Mouse (Mus musculus) liver, embryonic 14.5 days (tissue): ENCODE data around the gene Prkn. TPM values are rescaled to one million over a fixed set of nuclear protein-coding genes. Genes with fewer than 3 reads are reported as not detected.

Experiments
- ATAC-seq: fragments of 200-750 bp; cut with Nextera tagmentation; 2 replicates; pipeline ENCODE4 v1.8.0; 2017; ENCODE audit warnings: moderate number of reproducible peaks, mild to moderate bottlenecking, moderate library complexity; ENCODE audit not compliant: insufficient read depth
- DNase-seq, 3 experiments: peaks; one replicate each; pipeline ENCODE4 v3.0.0-alpha.2; 2012 to 2013; ENCODE audit warnings: low read depth in 3 of 3, low spot score in 3 of 3
- H3K27ac ChIP-seq: fragments of 300-500 bp; sonication (generic); 2 replicates; pipeline ENCODE4 v1.5.1; 2014; ENCODE audit warnings: moderate library complexity, mild to moderate bottlenecking, control low read depth, inconsistent platforms
- H3K27me3 ChIP-seq: fragments of 300-500 bp; sonication (generic); 2 replicates; pipeline ENCODE4 v1.6.1; 2014; ENCODE audit warnings: mild to moderate bottlenecking, low read length, moderate library complexity; ENCODE audit not compliant: control insufficient read depth, insufficient read depth
- H3K36me3 ChIP-seq: fragments of 300-500 bp; sonication (generic); replicated peaks from 2 replicates; pipeline ENCODE4 v1.6.1; 2014; ENCODE audit warnings: low read depth; ENCODE audit not compliant: control insufficient read depth, insufficient read depth
- H3K4me1 ChIP-seq, 2 experiments: fragments of 200-500 bp in 1 of 2; fragments of 300-500 bp in 1 of 2; sonication (generic) in 1 of 2; replicated peaks; 2 replicates each; pipeline ENCODE4 v1.6.1; 2012 to 2014; ENCODE audit warnings: antibody characterized with exemption in 1 of 2, inconsistent platforms in 1 of 2, low read length in 1 of 2; ENCODE audit not compliant: control insufficient read depth in 2 of 2, insufficient read depth in 2 of 2
- H3K4me2 ChIP-seq: fragments of 300-500 bp; sonication (generic); 2 replicates; pipeline ENCODE4 v1.6.1; 2014; ENCODE audit warnings: low read depth, mild to moderate bottlenecking, control low read depth, moderate library complexity
- H3K4me3 ChIP-seq, 2 experiments: fragments of 200-500 bp in 1 of 2; fragments of 300-500 bp in 1 of 2; sonication (generic) in 1 of 2; 2 replicates each; pipeline ENCODE4 v1.5.1; 2012 to 2014; ENCODE audit warnings: low read depth in 2 of 2, low read length in 2 of 2, mild to moderate bottlenecking in 2 of 2, control low read depth in 1 of 2, inconsistent platforms in 1 of 2, moderate library complexity in 1 of 2; ENCODE audit not compliant: insufficient read depth in 1 of 2
- H3K9ac ChIP-seq: fragments of 300-500 bp; sonication (generic); replicated peaks from 2 replicates; pipeline ENCODE4 v1.6.1; 2014; ENCODE audit warnings: mild to moderate bottlenecking, control low read depth, moderate library complexity
- H3K9me3 ChIP-seq: fragments of 300-500 bp; sonication (generic); 2 replicates; pipeline ENCODE4 v1.6.1; 2016; ENCODE audit warnings: low read length, mixed read lengths; ENCODE audit not compliant: control insufficient read depth
- CTCF ChIP-seq: IDR thresholded peaks from 2 replicates; pipeline ENCODE4 v1.5.1; 2016; ENCODE audit warnings: antibody characterized with exemption, low read depth, control low read depth
- EP300 ChIP-seq: IDR thresholded peaks from 2 replicates; pipeline ENCODE4 v1.6.1; 2016; ENCODE audit warnings: antibody characterized with exemption, low read depth
- WGBS: fragments of 180-500 bp; shearing (Covaris S2); extraction: QIAGEN DNeasy Blood & Tissue Kit; methylation state at CpG from one replicate; pipeline ENCODE4 v1.1.7; 2014; ENCODE audit not compliant: insufficient replicate concordance; 5-methylcytosine and 5-hydroxymethylcytosine counted together
- polyA plus RNA-seq, 2 experiments: library from polyadenylated mRNA; depleted of rRNA in 1 of 2; stranded (reverse) in 1 of 2; unstranded in 1 of 2; fragments of >200 nt; fragmentation: Nextera tagmentation in 1 of 2; extraction: Ambion mirVana in 1 of 2; gene quantifications; 2 replicates each; pipeline versions ENCODE4 v1.2.1 to v1.2.3; 2012 to 2014

Prkn gene
- polyA plus RNA-seq, 2 experiments, result 0.17 to 0.61 TPM

- Histone ChIP-seq H3K9ac (no peak overlapping the region), H3K4me1 (no peaks in the 10 kb centered on the region), H3K4me3 (no peak overlapping the region), H3K4me2 (no peak overlapping the region), H3K27ac (no peak overlapping the region), H3K9me3 (no peaks in the 10 kb centered on the region), H3K36me3 (no peaks in the 10 kb centered on the region), H3K27me3 (no peaks in the 10 kb centered on the region)
- no peak for ATAC-seq
- WGBS, result 42% methylated on average over 3 of the region's 3 CpGs
- TF ChIP-seq CTCF (no peak), EP300 (no peak)
- DNase-seq, result no peak
Observed at GRCm38 (mm10) chr17:11290183-11290582, 450.0 kb downstream of the Prkn start.

- no peaks in the 10 kb centered on the region for H3K36me3 ChIP-seq
- DNase-seq, result no peak
- H3K9ac ChIP-seq, result no peak overlapping the region
- no peak overlapping the region for H3K27ac ChIP-seq
- no peak for ATAC-seq
- no peaks in the 10 kb centered on the region for H3K4me1 ChIP-seq
- H3K4me2 ChIP-seq, result no peak overlapping the region
- TF ChIP-seq CTCF (no peak), EP300 (no peak)
- H3K27me3 ChIP-seq, result no peaks in the 10 kb centered on the region
- 60% methylated on average over 9 of the region's 9 CpGs for WGBS
- H3K9me3 ChIP-seq, result no peaks in the 10 kb centered on the region
- H3K4me3 ChIP-seq, result no peak overlapping the region
Observed at GRCm38 (mm10) chr17:11303116-11303515, 462.9 kb downstream of the Prkn start.

GRCm38 (mm10) chr17:11309843-11310242 is 469.7 kb downstream of the Prkn start:
- Histone ChIP-seq H3K36me3 (no peaks in the 10 kb centered on the region), H3K27ac (no peak overlapping the region), H3K9me3 (no peaks in the 10 kb centered on the region), H3K9ac (no peak overlapping the region), H3K27me3 (no peaks in the 10 kb centered on the region), H3K4me1 (no peaks in the 10 kb centered on the region), H3K4me3 (no peak overlapping the region), H3K4me2 (no peak overlapping the region)
- ATAC-seq (no peak), DNase-seq (no peak)
- TF ChIP-seq CTCF (no peak), EP300 (no peak)
- 26% methylated on average over 1 of the region's 1 CpGs for WGBS

GRCm38 (mm10) chr17:11314163-11314562 is 474.0 kb downstream of the Prkn start:
- Histone ChIP-seq H3K9ac (no peak overlapping the region), H3K36me3 (no peaks in the 10 kb centered on the region), H3K9me3 (no peaks in the 10 kb centered on the region), H3K27me3 (no peaks in the 10 kb centered on the region), H3K4me2 (no peak overlapping the region), H3K4me1 (no peaks in the 10 kb centered on the region), H3K4me3 (no peak overlapping the region), H3K27ac (no peak overlapping the region)
- TF ChIP-seq CTCF (no peak), EP300 (no peak)
- 75% methylated on average over 2 of the region's 2 CpGs for WGBS
- ATAC-seq, result no peak
- DNase-seq, result no peak

- TF ChIP-seq EP300 (no peak), CTCF (no peak)
- no peaks in the 10 kb centered on the region for H3K4me1 ChIP-seq
- no peaks in the 10 kb centered on the region for H3K36me3 ChIP-seq
- H3K4me2 ChIP-seq, result no peak overlapping the region
- ATAC-seq (no peak), DNase-seq (no peak)
- whole genome bisulfite sequencing, result 62% methylated on average over 4 of the region's 4 CpGs
- H3K27me3 ChIP-seq, result no peaks in the 10 kb centered on the region
- H3K27ac ChIP-seq, result no peak overlapping the region
- H3K9ac ChIP-seq, result no peak overlapping the region
- no peaks in the 10 kb centered on the region for H3K9me3 ChIP-seq
- H3K4me3 ChIP-seq, result no peak overlapping the region
Observed at GRCm38 (mm10) chr17:11315675-11316074, 475.5 kb downstream of the Prkn start.

GRCm38 (mm10) chr17:11318946-11319345 is 478.8 kb downstream of the Prkn start:
- H3K4me2 ChIP-seq, result no peak overlapping the region
- ATAC-seq (no peak), DNase-seq (no peak)
- WGBS, result 64% methylated on average over 7 of the region's 7 CpGs
- no peak for TF ChIP-seq CTCF
- no peak for TF ChIP-seq EP300
- H3K36me3 ChIP-seq, result no peaks in the 10 kb centered on the region
- H3K9ac ChIP-seq, result no peak overlapping the region
- H3K27me3 ChIP-seq, result no peaks in the 10 kb centered on the region
- no peaks in the 10 kb centered on the region for H3K9me3 ChIP-seq
- H3K4me1 ChIP-seq, result no peaks in the 10 kb centered on the region
- H3K27ac ChIP-seq, result no peak overlapping the region
- no peak overlapping the region for H3K4me3 ChIP-seq
